Mouse (Mus musculus) spleen, embryonic (tissue): ENCODE results near the gene Cenpc1.

Experiments
- CTCF ChIA-PET: fragments of 350-600 bp; sonication (Branson Sonifier 250); formaldehyde crosslinking; loops from one replicate; lab custom pipeline; 2022; lab: Charles Lee

The Cenpc1 gene

DNA sequence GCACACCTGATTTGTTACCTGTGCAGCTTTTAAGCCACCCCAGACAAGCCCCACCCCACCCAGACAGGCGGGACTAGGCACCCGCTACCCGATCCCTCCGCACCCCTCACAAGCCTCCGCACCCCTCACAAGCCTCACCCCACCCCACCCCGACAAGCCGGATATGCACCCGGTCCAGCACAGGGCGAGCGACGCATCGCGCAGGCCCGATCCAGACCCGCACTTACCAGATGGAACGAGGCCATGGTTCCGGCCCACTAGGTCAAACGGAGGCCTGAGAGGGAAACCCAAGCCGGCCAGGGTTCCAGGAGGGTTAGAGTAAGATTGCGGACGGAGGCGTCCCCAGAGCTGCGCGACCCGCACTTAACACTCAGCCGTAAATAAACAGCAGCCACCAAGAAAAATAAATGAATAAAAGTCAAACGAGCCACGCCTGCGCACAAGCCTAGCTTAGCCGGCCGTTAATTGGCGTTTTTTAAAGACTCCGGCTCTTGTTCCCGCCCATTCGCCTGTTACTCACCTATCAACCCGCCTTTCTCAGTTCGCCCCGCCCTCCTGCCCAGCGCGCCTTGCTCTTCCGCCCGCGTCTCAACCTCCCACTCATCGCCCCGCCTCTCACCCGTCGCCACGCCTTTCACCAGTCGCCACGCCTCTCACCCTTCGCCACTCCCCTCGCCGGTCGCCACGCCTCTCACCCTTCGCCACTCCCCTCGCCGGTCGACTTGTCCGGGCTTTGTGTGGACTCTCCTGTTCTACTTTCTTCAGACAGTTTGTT is at the start of gene Cenpc1:
TSS of gene Cenpc1 (minus strand) at position 483 of the 775 bp plus-strand sequence.
- CTCF ChIA-PET, result interaction anchor here (0.7 kb wide), 1 partner anchor 116 kb away, joined by 7 read pairs; no protein-coding TSS in a partner anchor

DNA sequence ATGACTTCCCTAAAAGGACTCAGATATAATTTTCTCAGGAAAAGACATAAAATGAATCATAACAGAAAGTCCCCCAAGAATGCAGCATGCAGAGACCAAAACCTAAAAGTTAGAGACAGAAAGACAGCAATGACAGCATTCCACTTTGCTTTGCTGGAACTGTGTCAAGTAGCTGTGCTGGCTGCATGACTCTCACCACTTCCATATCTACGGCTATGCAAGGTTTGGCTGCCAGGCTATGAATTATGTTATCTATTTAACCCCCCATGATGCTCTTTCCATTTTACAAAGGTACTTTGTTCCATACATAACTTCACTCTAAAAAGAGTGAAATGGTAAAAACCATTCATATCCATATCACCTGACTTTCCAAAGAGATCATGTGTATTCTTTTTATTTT is 48.6 kb upstream of the Cenpc1 start:
- CTCF ChIA-PET, result no interaction called here

DNA sequence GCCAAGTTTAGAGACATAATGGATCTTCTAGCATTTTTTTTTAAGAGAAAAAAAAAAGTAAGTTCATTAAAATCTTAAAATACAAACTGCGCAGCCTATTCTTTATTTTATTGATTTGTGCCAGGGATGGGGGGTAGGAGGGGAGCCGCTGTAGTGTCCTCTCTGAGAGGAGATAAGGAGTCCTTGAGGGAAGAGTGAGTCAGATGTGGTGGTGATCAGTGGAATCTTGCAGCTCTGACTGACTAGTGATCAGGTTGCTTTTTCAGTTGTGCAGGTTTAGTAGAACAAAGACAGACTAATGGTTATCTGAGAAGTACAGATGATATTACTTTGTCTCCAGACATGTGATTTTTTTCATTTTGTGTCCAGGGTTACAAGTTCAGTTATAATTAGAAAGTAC is 47.7 kb upstream of the Cenpc1 start:
- CTCF ChIA-PET, result no interaction called here

DNA sequence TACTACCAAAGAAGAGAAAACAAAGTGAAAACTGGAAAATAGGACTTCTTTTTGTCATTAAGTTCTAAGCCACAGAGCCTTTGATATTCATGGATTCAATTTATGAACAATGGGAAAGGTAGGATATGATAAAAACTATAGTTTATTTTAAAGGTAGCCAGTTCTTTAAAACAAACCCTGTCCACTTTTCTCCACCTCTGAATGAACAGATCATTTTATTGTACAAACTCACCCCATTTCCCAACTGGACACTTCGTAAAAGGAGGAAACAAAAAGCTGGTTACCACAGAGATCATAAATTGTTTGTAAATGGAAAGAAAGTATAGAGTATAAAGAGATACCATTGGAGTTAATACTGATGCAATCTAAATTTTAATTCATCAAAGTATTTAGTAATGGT is 45.7 kb upstream of the Cenpc1 start:
- CTCF ChIA-PET, result no interaction called here

DNA sequence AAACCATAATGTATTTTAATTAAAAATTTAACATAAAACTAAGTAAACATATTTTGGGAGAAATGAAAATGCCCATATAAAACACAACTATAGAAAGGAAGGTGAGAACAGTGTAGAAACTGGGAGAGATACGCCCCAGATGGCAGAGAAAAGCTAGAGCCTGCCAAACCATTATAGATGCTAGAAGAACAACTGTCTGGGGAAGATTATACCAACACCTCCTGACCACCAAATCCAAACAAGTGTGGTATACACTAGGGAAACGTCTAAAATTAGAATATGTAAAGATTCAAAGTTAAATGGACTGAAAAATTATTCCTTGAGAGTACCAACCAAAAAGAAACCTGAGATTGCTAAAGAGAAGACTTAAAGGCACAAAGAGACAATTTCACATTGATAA is 41.2 kb upstream of the Cenpc1 start:
- CTCF ChIA-PET, result interaction anchor here (0.8 kb wide), 1 partner anchor 34 kb away, joined by 3 read pairs; no protein-coding TSS in a partner anchor

DNA sequence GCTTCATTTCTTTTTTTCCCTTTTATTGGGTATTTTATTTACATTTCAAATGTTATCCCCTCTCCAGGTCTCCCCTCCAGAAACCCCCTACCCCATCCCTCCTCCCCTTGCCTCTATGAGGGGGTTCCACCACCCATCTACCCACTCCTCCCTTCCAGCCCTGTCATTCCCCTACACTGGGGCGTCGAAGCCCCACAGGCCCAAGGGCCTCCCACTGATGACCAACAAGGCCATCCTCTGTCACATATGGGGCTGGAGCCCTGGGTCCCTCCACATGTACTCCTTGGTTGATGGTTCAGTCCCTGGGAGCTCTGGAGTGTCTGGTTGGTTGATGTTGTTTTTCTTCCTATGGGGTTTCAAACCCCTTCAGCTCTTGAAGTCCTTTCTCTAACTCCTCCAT is 36.8 kb upstream of the Cenpc1 start:
- CTCF ChIA-PET, result no interaction called here

DNA sequence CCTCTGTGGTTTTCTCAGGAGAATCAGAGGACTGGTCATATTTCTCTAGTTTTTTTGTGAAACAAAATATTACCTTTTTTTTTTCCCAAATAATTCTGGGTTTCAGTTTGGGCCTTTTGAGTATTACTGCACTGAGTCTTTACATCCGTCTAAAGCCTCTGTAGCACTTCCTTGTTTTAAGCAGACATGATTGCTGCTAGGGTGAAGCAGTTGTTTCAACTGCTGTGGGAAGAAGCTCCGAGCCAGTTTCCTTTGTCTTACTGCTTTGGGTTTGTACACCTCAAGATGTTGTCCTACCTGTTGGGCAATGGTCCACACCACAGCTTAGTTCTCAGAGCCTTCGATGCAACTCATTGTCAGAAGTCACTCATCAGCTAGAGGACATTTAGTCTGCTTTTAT is 35.2 kb upstream of the Cenpc1 start:
- CTCF ChIA-PET, result interaction anchor here (1.2 kb wide), 1 partner anchor 35 kb away, joined by 4 read pairs; no protein-coding TSS in a partner anchor

DNA sequence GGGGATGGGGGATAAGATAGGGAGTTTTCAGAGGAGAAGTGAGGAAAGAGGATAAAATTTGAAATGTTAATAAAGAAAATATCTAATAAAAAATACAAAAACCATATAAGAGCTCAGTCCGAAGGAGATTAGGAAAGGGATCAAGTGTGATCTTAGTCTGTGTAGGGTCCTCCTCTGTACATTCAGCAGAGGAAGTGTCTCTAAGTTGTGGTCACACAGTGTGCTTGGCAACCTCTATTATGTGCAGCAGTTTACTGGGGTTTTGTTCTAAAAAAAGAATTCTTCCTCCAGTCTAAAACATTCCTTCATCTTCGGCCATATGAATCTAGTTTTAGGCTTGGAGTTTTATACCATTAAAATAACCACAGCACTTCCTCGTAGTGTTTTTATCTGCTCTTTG is 33.6 kb upstream of the Cenpc1 start:
- CTCF ChIA-PET, result interaction anchor here (0.5 to 1.2 kb wide), 2 partner anchors 16 to 25 kb away, joined by 3 read pairs; no protein-coding TSS in a partner anchor

DNA sequence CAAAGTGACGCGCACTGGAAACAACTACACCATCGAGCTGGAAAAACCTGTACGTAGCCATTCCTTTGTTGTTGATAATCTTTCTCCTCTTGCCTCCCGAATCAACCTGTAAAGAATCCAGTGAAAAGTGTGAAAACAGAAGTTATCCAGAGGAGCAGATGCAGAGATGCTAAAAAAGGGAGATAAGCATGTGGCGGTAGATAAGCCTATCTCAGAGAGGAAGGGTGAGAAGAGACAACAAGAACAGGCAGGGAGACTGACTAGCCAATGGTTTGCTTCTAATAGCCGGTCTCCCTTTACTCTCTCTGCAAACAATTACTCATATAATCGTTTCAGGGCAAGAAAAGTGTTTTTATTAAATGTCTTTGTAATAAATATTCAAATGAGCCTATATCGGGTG is 29.4 kb upstream of the Cenpc1 start:
- CTCF ChIA-PET, result interaction anchor here (1.1 kb wide), 1 partner anchor 35 kb away, joined by 3 read pairs; no protein-coding TSS in a partner anchor

DNA sequence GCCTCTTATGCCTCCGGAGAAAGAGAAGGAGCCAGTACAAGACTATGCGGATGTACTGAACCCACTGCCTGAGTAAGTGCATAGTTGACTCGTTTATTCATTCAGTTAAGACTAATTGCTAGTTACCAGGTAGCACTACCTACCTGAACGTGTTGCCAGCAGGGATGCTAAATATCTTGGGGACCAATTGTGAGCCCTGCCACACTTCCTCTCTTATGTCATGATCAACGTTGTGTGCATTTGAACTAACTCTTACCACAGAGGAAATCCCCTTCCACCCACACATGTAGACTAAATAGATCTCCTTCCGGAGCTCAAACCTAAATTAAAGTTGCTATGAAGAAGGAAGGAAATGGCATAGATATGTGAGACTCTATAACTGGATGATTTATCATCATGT is 21.4 kb upstream of the Cenpc1 start:
- CTCF ChIA-PET, result interaction anchor here (1.1 to 1.9 kb wide), 3 partner anchors 8 to 18 kb away, joined by 3 to 5 read pairs (median 4); no protein-coding TSS in a partner anchor

DNA sequence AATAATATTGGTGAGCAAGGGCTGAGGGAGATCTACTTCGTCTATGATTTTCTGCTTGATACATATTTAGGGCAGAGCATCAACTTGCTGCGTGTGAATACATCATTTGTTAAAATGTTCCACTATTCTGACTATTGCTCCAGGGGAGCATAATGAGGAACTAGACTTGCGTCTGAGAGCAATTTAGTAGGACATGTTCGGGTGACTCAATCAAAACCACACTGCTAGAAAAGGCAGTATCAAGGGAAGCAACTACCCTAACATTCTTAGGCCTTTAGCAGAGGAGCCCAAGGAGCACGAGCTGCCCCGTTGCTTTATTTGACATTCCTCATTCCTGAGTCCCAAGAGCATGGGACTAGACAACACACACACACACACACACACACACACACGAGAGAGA is 19.6 kb upstream of the Cenpc1 start:
- CTCF ChIA-PET, result interaction anchor here (0.5 to 1.1 kb wide), 3 partner anchors 9 to 11 kb away, joined by 3 to 4 read pairs (median 4); no protein-coding TSS in a partner anchor

DNA sequence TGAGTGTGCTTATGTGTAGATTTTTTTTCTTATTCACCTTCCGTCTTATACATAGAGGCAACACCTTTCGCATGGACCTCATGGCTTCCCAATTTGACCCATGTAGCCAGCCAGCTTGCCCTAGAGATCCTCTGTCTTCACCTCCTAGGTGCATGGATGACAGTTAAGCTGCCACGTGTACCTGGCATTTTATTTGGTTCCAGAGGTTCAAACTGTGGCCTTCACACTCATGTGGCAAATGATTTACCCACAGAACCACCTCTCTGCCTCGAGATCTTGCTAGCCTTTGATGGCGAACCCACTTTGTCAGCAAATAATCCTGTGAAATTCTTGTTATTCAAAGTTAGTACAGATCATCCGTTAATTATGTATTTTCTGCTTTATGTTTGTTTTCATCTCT is 18.6 kb upstream of the Cenpc1 start:
- CTCF ChIA-PET, result no interaction called here

DNA sequence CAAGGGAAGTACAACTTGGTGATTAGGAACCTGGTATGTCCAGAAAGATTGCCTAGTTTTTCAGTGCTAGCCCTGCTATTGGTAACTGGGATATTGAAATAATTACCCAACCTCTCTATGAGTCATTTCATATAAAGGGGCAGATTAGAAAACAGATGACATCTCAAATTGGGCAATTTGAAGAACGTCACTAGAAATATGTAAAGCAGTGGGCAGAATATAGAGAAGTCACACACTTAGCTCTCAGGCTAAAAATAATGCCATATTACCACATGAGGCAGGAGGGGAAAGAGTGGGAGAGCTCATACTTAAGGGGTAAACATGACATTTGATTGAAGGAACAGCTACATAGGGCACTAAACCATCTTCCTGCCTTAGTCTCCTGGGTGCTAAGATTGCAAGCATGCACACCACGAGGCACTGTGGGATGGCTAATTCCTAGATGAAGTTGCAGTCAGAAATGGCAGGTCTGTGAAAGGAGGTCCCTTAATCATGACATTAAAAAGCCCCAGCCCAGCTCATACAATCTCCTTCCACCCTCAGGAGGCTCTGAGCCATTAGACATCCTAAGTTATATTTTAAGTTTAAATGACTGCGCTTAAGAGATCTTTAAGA is 13.4 kb upstream of the Cenpc1 start:
- CTCF ChIA-PET, result interaction anchor here (0.6 to 1.0 kb wide), 2 partner anchors 8 to 17 kb away, joined by 4 to 9 read pairs; no protein-coding TSS in a partner anchor

DNA sequence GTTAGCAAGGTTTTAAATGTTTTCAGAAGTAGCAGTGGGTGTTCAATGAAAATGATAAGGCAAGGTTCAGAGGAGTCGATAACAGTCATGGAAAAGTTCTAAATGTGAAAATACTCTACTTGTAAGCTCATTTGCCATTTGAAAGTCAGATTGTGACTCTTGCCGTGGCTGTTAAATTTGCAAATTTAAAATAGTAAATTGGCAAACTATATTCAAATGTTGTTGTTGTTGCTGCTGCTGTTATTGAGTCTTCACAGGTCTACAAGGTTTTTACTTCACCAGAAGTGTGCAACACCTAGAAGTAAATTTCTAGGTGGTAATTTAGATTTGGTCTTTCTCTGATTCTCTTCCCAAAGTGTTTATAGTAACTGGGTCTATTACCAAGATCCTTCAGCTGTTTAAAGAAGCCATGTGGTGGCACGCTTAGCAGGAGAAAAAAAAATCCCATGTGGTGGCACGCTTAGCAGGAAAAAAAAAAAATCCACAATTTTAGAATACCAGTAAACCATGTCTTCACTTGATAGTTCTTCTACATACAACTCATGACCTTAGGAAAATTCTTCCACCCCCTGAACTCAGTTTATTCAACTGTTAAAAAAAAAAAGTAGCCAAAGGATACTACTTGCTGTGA is 7.5 kb upstream of the Cenpc1 start:
- CTCF ChIA-PET, result interaction anchor here (0.9 to 1.2 kb wide), 2 partner anchors 12 to 34 kb away, joined by 3 to 4 read pairs; no protein-coding TSS in a partner anchor

DNA sequence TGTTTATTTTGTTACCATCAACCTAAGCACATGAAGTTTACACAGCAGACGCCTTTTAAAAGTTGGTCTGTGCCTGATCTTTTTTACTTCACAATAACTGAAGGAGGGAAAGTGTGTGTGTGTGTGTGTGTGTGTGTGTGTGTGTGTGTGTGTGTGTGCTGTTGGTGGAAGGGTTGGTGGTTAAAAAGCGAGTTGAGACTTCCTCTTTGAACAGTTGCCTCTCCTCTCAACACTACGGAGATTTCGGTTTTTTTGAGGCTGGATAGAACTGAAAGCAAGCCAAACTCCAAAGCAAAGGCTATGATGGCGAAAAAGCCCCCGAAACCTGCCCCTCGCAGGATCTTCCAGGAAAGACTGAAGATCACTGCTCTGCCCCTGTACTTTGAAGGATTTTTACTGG is 6.2 kb upstream of the Cenpc1 start, which contains the start of gene Stap1:
TSS of gene Stap1 (plus strand) at position 209 of the 400 bp plus-strand sequence.
- CTCF ChIA-PET, result interaction anchor here (0.7 kb wide), 4 partner anchors 14 to 33 kb away, joined by 3 to 5 read pairs (median 3); no protein-coding TSS in a partner anchor

DNA sequence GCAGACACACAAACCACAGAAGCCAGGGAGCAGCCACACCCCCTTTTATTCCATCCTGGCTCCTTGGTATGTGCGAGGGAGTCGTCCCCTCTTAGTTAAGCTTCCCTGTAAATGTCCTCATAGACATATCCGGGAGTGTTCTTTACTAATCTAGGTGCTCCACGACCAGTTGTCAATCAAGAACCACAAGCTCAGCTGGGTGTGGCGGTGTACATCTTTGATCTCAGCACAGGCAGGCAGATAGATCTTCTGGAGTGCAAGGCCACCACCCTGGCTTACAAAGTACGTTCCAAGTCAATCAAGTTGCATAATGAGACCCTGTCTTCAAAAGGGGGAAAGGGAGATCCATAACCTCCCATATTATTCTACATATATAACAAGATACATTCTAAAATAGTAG is 3.7 kb upstream of the Cenpc1 start:
- CTCF ChIA-PET, result interaction anchor here (1.3 kb wide), 1 partner anchor 17 kb away, joined by 5 read pairs; no protein-coding TSS in a partner anchor

DNA sequence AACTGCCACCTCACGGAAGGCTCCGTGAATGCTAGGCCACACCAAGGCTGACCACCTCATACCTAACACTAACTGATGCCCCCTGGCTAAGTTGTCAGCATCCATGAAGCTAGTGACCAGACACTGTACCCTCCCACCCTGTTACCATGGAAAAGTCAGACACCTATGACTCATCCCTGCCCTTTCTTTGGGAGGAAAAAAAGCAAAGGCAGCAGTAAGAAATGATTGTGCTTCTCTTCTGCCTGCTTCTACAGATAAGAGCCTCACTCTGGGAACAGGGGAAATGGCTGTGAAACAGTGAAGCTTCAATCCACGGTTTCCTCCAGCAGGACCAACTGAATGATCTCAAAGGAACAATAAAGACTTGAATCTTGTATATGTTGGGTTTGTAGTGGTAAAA is 3.1 kb upstream of the Cenpc1 start:
- CTCF ChIA-PET, result interaction anchor here (0.9 to 1.3 kb wide), 2 partner anchors 18 to 37 kb away, joined by 3 to 5 read pairs; no protein-coding TSS in a partner anchor

DNA sequence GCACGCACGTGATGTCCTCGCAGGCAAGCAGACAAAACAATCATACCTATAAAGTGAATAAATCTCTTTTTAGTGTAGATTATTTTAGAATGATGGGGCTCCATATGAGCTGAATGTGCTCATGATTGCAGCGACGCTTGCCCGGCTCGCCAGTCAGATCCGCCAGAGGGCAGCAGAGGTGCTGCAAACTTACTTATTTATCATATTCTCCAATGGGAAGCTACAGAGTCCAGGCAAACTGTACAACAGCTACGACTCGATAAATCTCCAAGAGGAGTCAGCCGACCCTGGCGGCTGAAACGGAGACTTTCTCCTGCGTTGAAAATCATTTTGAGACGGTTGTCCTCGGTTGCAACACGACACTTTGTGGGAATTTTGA is 1.2 kb upstream of the Cenpc1 start:
- CTCF ChIA-PET, result interaction anchor here (0.5 to 0.9 kb wide), 3 partner anchors 34 to 66 kb away, joined by 3 to 4 read pairs (median 3); no protein-coding TSS in a partner anchor

DNA sequence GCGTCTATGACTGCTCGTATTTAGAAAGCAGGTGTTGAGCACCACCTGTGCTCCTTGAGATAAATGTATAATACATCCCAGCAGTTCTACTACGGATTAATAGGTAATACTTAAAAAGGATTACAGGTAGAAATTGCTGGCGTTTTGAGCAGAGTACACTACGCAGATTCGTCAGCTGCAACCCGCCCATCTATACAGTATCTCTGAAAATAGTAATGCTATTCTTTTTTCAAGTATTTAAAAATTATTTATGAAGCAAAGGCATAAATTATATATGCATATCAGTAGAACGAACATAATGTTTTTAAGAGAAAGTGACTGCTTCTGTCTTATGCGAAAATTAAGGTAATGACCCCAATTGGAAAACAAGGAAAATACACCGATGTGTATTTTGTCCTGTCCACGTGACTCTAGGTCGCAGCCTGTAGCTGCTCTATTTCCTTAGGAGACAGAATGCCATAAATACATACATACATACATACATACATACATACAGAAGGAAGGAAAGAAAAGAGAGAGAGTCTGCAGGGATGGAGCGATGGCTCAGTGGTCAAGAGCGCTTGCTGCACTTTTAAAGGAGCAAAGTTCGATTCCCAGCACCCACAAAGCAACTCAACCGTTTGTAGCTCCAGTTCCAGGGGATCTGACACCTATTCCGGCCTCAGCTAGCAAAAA is 630 bp upstream of the Cenpc1 start:
- CTCF ChIA-PET, result interaction anchor here (0.5 to 0.6 kb wide), 2 partner anchors 34 to 66 kb away, joined by 3 to 4 read pairs; no protein-coding TSS in a partner anchor

DNA sequence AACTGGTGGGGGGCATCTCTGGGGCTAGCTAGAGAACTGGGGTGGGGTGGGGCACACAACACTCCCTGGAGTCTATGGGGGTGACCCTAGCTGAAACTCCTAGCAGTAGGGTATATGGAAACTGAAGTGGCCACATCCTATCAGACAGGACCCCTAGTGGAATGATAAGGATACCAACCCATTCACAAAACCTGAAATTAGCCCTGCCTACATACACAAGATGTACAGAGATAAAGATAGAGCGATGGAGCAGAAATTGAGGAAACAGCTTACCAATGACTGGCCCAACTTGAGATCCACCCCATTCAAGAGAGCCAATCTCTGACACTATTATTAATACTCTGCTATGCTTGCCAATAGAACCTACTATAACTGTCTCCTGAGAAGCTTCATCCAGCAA is 1.9 kb downstream of the Cenpc1 start:
- CTCF ChIA-PET, result interaction anchor here (0.6 kb wide), 1 partner anchor 98 kb away, joined by 23 read pairs; no protein-coding TSS in a partner anchor

DNA sequence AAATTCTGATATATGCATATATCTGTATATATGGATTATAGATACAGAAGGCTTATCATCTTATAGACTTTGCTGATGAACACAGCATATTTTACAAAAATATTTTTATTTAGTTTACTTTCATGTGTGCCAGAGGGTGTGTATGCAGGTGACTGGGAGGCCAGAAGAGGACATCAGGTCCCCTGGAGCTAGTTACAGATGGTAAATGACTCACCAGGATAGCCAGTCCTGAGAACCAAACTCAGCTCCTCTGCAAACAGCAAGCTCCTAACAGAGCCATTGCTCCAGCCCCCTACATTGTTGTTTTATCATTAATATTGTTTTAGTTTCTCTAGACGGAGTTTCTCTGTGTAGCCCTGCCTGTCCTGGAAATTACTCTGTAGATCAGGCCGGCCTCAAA is 35.6 kb downstream of the Cenpc1 start:
- CTCF ChIA-PET, result no interaction called here
